Mouse (Mus musculus) left cerebral cortex, adult 11 months (tissue): ENCODE results near the gene Yipf7.

ENCODE experiments used
- DNase-seq: peaks from one replicate; pipeline ENCODE4 v3.0.0; 2022; ENCODE audit warnings: low spot score

Yipf7 gene

GRCm38 (mm10) chr5:69542489-69542888 is at the start of gene Yipf7:
Gene Yipf7 (minus strand): TSS chr5:69542648.
- no peak for DNase-seq

DNA sequence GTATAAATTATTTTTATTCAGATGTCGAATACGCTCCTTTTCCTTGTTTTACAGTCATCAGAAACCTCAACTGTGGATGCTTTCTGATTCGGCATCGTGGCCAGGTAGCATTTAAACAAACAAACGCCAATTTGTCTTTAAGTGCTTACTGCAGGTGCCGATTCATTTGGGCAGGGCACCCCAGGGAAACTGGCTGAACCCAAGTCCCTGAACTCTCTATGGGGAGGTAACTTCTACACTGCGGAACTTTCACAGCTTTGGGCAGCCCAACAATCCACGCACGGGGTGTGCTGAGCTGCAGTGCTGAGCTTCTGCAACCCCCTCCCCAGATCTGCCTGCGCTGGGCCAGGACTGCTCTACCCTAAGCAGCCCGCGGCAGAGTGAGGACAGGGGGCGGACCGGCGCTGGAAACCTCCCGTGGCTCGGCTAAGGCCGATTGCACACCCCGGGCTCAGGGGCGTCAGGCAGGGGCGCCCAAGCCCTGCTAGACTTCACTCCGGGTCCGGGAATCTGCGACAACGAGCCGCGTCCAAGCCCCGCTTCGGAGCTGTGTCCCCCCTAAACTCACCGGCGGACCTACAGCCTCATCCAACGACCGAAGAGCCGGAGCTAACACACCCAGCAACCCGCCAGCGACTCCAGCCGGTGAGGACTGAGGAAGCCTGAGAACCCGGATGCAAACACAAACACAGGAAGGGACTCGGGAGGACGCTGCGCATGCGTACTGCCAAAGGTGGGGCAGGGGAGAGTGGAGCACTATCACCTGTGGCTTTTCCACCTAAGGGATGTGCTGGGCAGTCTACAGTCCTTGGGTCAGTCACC is 49.4 kb upstream of the Yipf7 start, which contains the start of gene Gnpda2:
Gene Gnpda2, minus strand, starts transcription at position 701 of the 822 bp plus-strand sequence.
- DNase-seq: peak; percentile 79

- DNase-seq: no peak
These were observed 15.0 kb upstream of the Yipf7 start for GRCm38 (mm10) chr5:69557404-69557935.

GRCm38 (mm10) chr5:69556628-69557403 is 14.4 kb upstream of the Yipf7 start, which contains the start of gene Guf1:
Gene Guf1 (plus strand): TSS chr5:69556923.
- DNase-seq: peak; percentile 90

DNA sequence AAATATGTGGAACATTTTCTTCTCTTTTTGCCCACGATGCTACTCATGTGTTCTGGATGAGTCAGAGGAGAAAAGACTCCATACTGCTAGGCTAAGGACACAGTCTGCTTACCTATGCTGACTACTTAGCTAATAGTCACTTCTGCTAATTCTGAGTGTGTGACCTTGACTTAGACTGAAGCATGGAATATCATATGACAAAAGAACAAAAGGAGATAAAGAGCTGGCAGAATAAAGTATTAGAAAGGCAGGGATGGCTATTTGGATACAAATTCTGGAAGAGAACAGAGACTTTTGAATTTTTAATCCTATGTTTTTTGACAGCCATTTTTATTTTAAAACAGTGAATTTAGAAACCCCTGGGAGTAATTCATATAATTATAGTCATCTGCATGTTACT is 768 bp downstream of the Yipf7 start:
- no peak for DNase-seq

DNA sequence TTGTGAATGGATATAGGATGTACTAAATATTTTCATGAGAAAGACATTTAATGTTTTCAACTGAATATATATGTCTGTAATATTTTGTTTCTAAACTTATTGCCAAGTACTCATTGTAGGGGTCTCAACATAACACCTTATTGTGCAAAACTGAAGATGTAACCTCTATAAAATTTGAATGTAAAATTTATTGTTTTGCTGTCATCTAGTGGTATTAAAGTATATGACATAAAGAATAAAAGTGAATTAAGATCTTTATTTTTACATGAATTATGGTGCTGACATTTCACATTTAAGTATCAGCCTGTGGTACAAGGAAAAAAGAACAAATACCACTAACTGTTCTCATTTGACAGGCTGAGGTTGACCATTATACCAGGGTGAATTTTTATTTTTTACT is 18.5 kb downstream of the Yipf7 start:
- no peak for DNase-seq

GRCm38 (mm10) chr5:69522064-69522463 is 20.4 kb downstream of the Yipf7 start:
- no peak for DNase-seq

DNA sequence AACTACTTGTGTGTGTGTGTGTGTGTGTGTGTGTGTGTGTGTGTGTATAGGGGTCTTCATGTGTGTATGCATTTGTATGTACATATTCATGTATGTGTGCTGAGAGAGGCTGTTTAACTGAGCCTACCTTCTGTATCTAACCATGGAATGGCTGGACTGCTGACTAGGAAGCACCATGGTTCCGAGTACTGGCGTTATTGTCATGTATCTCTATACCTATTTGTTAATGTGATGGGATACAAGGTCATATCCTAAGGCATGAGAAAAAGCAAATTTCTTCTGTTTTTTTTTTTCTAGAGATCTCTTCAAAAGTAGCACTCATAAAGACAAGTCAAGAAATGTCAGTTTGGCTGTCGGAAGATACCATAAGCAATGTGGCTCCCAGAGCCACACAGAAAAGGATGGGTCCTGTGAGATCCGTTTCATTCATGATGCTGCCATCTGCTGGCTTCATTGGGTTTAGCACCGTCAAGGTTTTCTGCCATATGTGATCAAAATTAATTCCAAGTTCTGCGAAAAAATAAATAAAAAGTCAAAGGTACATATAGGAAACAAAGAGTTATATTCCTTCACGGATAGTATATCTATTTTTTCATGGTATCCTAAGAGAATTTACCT is 21.7 kb downstream of the Yipf7 start:
- DNase-seq: peak; percentile 39

- no peak for DNase-seq
These were observed 30.2 kb downstream of the Yipf7 start for GRCm38 (mm10) chr5:69512203-69512602.

DNA sequence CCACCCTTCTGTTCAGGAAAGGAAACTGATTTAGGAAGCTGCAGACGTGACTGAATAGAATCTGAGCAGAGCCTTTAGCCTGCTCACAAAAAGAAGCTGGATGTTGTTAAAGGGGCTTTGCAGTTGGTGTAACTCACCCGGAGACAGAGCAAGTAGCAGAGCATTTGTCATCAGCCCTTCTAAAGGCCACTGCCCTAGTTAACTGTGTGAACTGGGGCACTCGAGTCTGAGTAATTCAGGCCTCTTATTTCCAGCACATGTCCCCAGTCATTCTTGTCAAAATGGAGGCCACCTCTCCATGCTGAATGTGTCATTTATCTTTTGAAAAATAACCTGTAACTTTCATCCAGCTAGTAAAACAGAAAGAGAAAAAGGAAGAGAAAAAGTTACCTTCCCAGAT is 30.8 kb downstream of the Yipf7 start:
- DNase-seq: no peak

DNA sequence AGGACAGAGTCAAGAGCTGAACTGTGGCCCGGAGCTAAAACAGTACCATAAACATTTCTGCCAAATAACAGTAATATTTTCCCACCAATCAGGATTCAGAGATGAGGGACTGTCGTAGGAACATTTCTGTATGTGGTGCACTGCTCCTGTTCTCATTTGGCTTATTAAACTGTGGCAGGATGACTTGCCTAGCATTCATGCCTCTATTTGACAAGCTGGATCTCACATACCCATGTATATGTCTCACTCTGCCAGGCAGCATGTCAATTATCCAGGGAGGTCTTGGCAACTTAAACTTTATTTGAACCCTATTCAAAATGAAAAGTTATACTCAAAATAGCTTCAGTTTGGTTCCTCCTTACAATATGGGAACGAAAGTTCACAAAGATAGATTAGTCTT is 35.4 kb downstream of the Yipf7 start:
- DNase-seq: no peak

- DNase-seq: no peak
These were observed 53.4 kb downstream of the Yipf7 start for GRCm38 (mm10) chr5:69489046-69489445.

DNA sequence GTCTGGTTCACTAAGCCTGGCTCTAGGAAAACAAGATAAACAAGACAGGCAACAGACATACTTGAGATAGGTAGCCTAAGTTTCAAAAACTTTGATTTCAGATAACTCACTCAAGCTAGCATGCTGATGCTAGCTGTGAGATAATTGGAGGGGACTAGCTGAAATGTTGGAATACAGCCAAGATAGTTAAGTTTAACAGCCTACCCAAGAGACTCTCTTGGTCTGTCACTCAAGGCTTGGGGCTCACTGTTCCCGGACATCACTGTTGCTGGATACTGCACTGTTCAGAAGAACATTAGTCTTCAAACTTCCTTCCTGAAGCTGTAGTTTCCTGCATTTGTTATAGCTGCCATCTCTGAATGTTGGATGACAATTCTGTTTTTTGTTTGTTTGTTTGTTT is 74.9 kb downstream of the Yipf7 start:
- no peak for DNase-seq
